ENCODE assay signal across 18 mouse cellular contexts in the genomic region with DNA sequence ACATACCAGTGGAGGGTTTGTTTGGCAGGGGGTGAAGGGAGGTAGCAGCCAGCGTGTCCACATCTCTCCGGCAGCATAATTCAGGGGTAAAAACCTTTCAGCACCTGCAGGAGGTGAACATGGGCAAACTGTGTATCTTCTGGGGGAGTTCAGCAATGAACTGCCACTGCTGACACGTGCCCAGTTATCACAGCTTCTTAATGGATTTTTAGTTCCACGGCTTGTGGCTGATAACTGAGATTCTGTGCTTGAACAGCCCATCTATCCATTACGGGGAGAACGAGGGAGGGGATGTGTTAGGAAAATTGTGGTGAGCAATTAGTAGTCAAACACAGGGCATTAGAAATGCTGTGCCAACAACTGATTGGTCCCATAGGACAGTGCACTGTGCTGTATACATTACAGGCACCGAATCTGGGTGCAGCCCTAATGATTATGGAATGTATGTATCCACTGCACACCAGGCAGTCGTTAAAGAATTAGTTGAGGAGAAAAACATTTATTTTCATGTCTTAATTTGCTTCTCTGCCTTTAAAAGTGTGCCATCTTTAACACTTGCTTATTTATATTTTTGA.
A peak's percentile ranks its signal among the peaks of the same experiment; 100 is the strongest.
DNase-seq lines count a peak whose midpoint lies in the region; ATAC-seq and TF ChIP-seq lines count a peak whose summit lies in the region.
"Had no signal": no experiment of that assay in that cellular context is flagged by ENCODE, and none has a peak within 500 bp of the region (broad histone marks: within the 10 kb centered on the region; RNA-seq: fewer than 3 reads in every experiment).

No protein-coding gene starts in this region.

- no peak overlapping the region for H3K4me2 ChIP-seq in forebrain, embryonic 14.5 days (ENCODE audit: low read length)
- no peak overlapping the region for H3K4me2 ChIP-seq in forebrain, embryonic 11.5 days (ENCODE audit: low read depth, low read length, severe bottlenecking)
- H3K4me2 ChIP-seq in hindbrain, embryonic 14.5 days (replicated peaks) = no peak overlapping the region
- H3K4me2 ChIP-seq in hindbrain, embryonic 11.5 days (replicated peaks; ENCODE audit: low read depth, low read length) = no peak overlapping the region
- no peak overlapping the region for H3K4me2 ChIP-seq in embryonic facial prominence, embryonic 14.5 days (ENCODE audit: low read depth, low read length)
- H3K4me2 ChIP-seq: intestine, embryonic 15.5 days had no signal

- ATAC-seq in forebrain, embryonic 14.5 days = peak; percentile 55; the same call in 1 of the 2 replicates
- no peak for ATAC-seq in forebrain, embryonic 11.5 days (replicated peaks; ENCODE audit: low FRiP score)
- ATAC-seq in hindbrain, embryonic 14.5 days (ENCODE audit: low FRiP score) = peak; percentile 79
- no peak for ATAC-seq in hindbrain, embryonic 11.5 days (ENCODE audit: low FRiP score)
- peak; percentile 74; the same call in 1 of the 2 replicates for ATAC-seq in embryonic facial prominence, embryonic 14.5 days (ENCODE audit: low read depth)
- ATAC-seq: intestine, embryonic 15.5 days had no signal

- TF ChIP-seq POLR2A in brain, embryonic 14.5 days (IDR thresholded peaks at IDR 0.05; ENCODE audit: borderline replicate concordance, extremely low read depth, insufficient read depth, insufficient read length, poor library complexity, severe bottlenecking) = no peak

- H3K4me1 ChIP-seq in forebrain, embryonic 14.5 days (ENCODE audit: control insufficient read depth, insufficient read depth, low read length) = no peaks in the 10 kb centered on the region
- no peaks in the 10 kb centered on the region for H3K4me1 ChIP-seq in forebrain, embryonic 11.5 days (replicated peaks; ENCODE audit: control insufficient read depth, insufficient read depth, low read length)
- no peaks in the 10 kb centered on the region for H3K4me1 ChIP-seq in hindbrain, embryonic 14.5 days (replicated peaks; ENCODE audit: control insufficient read depth, insufficient read depth, low read length)
- no peaks in the 10 kb centered on the region for H3K4me1 ChIP-seq in hindbrain, embryonic 11.5 days (replicated peaks; ENCODE audit: control insufficient read depth, insufficient read depth, low read length)
- H3K4me1 ChIP-seq in embryonic facial prominence, embryonic 14.5 days (ENCODE audit: control insufficient read depth, insufficient read depth, low read length) = no peaks in the 10 kb centered on the region
- H3K4me1 ChIP-seq: heart, embryonic 10.5 days; intestine, embryonic 15.5 days had no signal

- no peaks in the 10 kb centered on the region for H3K27me3 ChIP-seq in forebrain, embryonic 14.5 days (replicated peaks; ENCODE audit: control insufficient read depth, insufficient read depth, low read length)
- H3K27me3 ChIP-seq in forebrain, embryonic 11.5 days (ENCODE audit: control insufficient read depth, insufficient read depth, low read length) = no peaks in the 10 kb centered on the region
- H3K27me3 ChIP-seq in hindbrain, embryonic 14.5 days (ENCODE audit: control insufficient read depth, insufficient read depth, low read length) = no peaks in the 10 kb centered on the region
- no peaks in the 10 kb centered on the region for H3K27me3 ChIP-seq in hindbrain, embryonic 11.5 days (ENCODE audit: control insufficient read depth, insufficient read depth, low read length)
- no peaks in the 10 kb centered on the region for H3K27me3 ChIP-seq in embryonic facial prominence, embryonic 14.5 days (replicated peaks; ENCODE audit: control insufficient read depth, insufficient read depth, low read length)
- H3K27me3 ChIP-seq: intestine, embryonic 15.5 days had no signal

- no peak overlapping the region for H3K27ac ChIP-seq in forebrain, embryonic 14.5 days (ENCODE audit: low read depth, low read length)
- no peak overlapping the region for H3K27ac ChIP-seq in forebrain, embryonic 11.5 days (ENCODE audit: low read depth, low read length)
- no peak overlapping the region for H3K27ac ChIP-seq in hindbrain, embryonic 14.5 days
- H3K27ac ChIP-seq in hindbrain, embryonic 11.5 days (ENCODE audit: low read depth, low read length) = no peak overlapping the region
- H3K27ac ChIP-seq in embryonic facial prominence, embryonic 14.5 days (replicated peaks; ENCODE audit: low read depth, low read length) = no peak overlapping the region
- H3K27ac ChIP-seq: heart, embryonic 10.5 days; intestine, embryonic 15.5 days had no signal

- TF ChIP-seq CTCF in brain, embryonic 14.5 days (IDR thresholded peaks at IDR 0.05; ENCODE audit: borderline replicate concordance, extremely low read depth, insufficient read depth, insufficient read length) = no peak

- WGBS in forebrain, embryonic 14.5 days = 56% methylated on average over 8 of the region's 8 CpGs
- 85% methylated on average over 8 of the region's 8 CpGs for WGBS in forebrain, embryonic 11.5 days
- 75% methylated on average over 8 of the region's 8 CpGs for whole genome bisulfite sequencing in hindbrain, embryonic 14.5 days
- WGBS in hindbrain, embryonic 11.5 days = 82% methylated on average over 8 of the region's 8 CpGs
- WGBS in embryonic facial prominence, embryonic 14.5 days = 68% methylated on average over 8 of the region's 8 CpGs

- DNase-seq in forebrain, embryonic 14.5 days (ENCODE audit: low spot score) = no peak
- DNase-seq in forebrain, embryonic 11.5 days (ENCODE audit: low spot score) = no peak
- DNase-seq in hindbrain, embryonic 14.5 days (ENCODE audit: low spot score) = no peak
- DNase-seq in hindbrain, embryonic 11.5 days (ENCODE audit: low spot score) = no peak
- DNase-seq in brain, embryonic 14.5 days (ENCODE audit: low read depth) = peak; percentile 52
- DNase-seq in embryonic facial prominence, embryonic 14.5 days (ENCODE audit: low spot score) = no peak
- DNase-seq in thymus, adult 18-20 months = no peak
- DNase-seq: adrenal gland, adult 2 months; adrenal gland, postnatal 25 days; cerebellum, adult 2 months; cerebellum, postnatal 10 days; gastrocnemius, postnatal 10 days; heart, adult 18-20 months; heart, postnatal 10 days; heart, postnatal 4 days; kidney, adult 18-20 months had no signal

- no peaks in the 10 kb centered on the region for H3K9me3 ChIP-seq in forebrain, embryonic 14.5 days (replicated peaks; ENCODE audit: control insufficient read depth, low read length)
- no peaks in the 10 kb centered on the region for H3K9me3 ChIP-seq in forebrain, embryonic 11.5 days (ENCODE audit: control insufficient read depth, low read length)
- no peaks in the 10 kb centered on the region for H3K9me3 ChIP-seq in hindbrain, embryonic 14.5 days (ENCODE audit: control insufficient read depth, low read length)
- H3K9me3 ChIP-seq in hindbrain, embryonic 11.5 days (ENCODE audit: control insufficient read depth, low read length) = no peaks in the 10 kb centered on the region
- no peaks in the 10 kb centered on the region for H3K9me3 ChIP-seq in embryonic facial prominence, embryonic 14.5 days (ENCODE audit: control insufficient read depth, low read length)
- H3K9me3 ChIP-seq: heart, embryonic 10.5 days; intestine, embryonic 15.5 days had no signal

- H3K4me3 ChIP-seq in forebrain, embryonic 14.5 days (ENCODE audit: low read depth, low read length) = no peak overlapping the region
- no peak overlapping the region for H3K4me3 ChIP-seq in forebrain, embryonic 11.5 days (ENCODE audit: low read depth, low read length)
- H3K4me3 ChIP-seq in hindbrain, embryonic 14.5 days (replicated peaks; ENCODE audit: low read length) = no peak overlapping the region
- H3K4me3 ChIP-seq in hindbrain, embryonic 11.5 days (ENCODE audit: low read depth, low read length) = no peak overlapping the region
- H3K4me3 ChIP-seq in embryonic facial prominence, embryonic 14.5 days (ENCODE audit: low read depth, low read length) = no peak overlapping the region
- H3K4me3 ChIP-seq: heart, embryonic 10.5 days; intestine, embryonic 15.5 days had no signal

- no peaks in the 10 kb centered on the region for H3K36me3 ChIP-seq in forebrain, embryonic 14.5 days (ENCODE audit: control insufficient read depth, insufficient read depth, low read length)
- H3K36me3 ChIP-seq in forebrain, embryonic 11.5 days (ENCODE audit: control insufficient read depth, insufficient read depth, low read length) = no peaks in the 10 kb centered on the region
- no peaks in the 10 kb centered on the region for H3K36me3 ChIP-seq in hindbrain, embryonic 14.5 days (replicated peaks; ENCODE audit: control insufficient read depth, insufficient read depth)
- no peaks in the 10 kb centered on the region for H3K36me3 ChIP-seq in hindbrain, embryonic 11.5 days (ENCODE audit: control insufficient read depth, insufficient read depth, low read length)
- H3K36me3 ChIP-seq in embryonic facial prominence, embryonic 14.5 days (ENCODE audit: control insufficient read depth, insufficient read depth, low read length) = no peaks in the 10 kb centered on the region
- H3K36me3 ChIP-seq: heart, embryonic 10.5 days; intestine, embryonic 15.5 days had no signal

- H3K9ac ChIP-seq in forebrain, embryonic 14.5 days (ENCODE audit: low read length) = no peak overlapping the region
- H3K9ac ChIP-seq in forebrain, embryonic 11.5 days (ENCODE audit: low read length) = no peak overlapping the region
- H3K9ac ChIP-seq in hindbrain, embryonic 14.5 days = no peak overlapping the region
- H3K9ac ChIP-seq in hindbrain, embryonic 11.5 days (ENCODE audit: low read depth, low read length) = no peak overlapping the region
- no peak overlapping the region for H3K9ac ChIP-seq in embryonic facial prominence, embryonic 14.5 days (ENCODE audit: low read depth, low read length)
- H3K9ac ChIP-seq: intestine, embryonic 15.5 days had no signal

Comparison
In these comparisons a context has a peak if more than half of its experiments do, and no peak if none do; other contexts are left out.
1. ATAC-seq: peak in forebrain, embryonic 14.5 days (single experiment), hindbrain, embryonic 14.5 days (single experiment) and embryonic facial prominence, embryonic 14.5 days (single experiment); none in forebrain, embryonic 11.5 days (single experiment) and hindbrain, embryonic 11.5 days (single experiment).